9 mouse cellular contexts compared by ENCODE assay signal in the genomic region with DNA sequence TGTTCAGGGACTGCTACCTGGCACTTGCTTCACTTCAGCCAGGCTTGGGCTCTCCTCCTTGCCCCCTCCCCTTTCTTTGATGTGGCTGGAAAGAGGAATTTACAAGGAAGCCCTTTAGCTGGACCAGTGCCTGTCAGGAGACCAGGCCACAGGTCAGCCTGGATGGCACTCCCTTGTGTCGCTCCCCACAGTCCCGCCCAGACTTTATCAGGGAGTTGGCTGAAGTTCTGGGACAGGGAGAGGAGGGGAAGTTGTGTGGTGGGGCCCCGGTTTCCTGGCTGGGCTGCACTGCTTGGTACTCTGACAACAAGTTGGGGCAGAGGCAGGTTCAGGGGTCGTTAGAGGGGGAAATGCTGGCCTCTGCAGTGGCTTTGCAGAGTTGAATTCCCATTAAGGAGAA. TPM values are rescaled to one million over a fixed set of nuclear protein-coding genes. Genes with fewer than 3 reads are reported as not detected.
A peak's percentile ranks its signal among the peaks of the same experiment; 100 is the strongest.
DNase-seq lines count a peak whose midpoint lies in the region; ATAC-seq lines count a peak whose summit lies in the region.
"Had no signal": no experiment of that assay in that cellular context is flagged by ENCODE, and none has a peak within 500 bp of the region (broad histone marks: within the 10 kb centered on the region; RNA-seq: fewer than 3 reads in every experiment).

No protein-coding gene starts in this region.

- H3K27me3 ChIP-seq in forebrain, embryonic 11.5 days (ENCODE audit: control insufficient read depth, insufficient read depth, low read length) = no peaks in the 10 kb centered on the region

- no peaks in the 10 kb centered on the region for H3K9me3 ChIP-seq in forebrain, embryonic 11.5 days (ENCODE audit: control insufficient read depth, low read length)

- H3K27ac ChIP-seq in forebrain, embryonic 11.5 days (ENCODE audit: low read depth, low read length) = no peak overlapping the region

- H3K36me3 ChIP-seq in forebrain, embryonic 11.5 days (ENCODE audit: control insufficient read depth, insufficient read depth, low read length) = no peaks in the 10 kb centered on the region

- WGBS in forebrain, embryonic 11.5 days = 39% methylated on average over 4 of the region's 4 CpGs

- H3K4me2 ChIP-seq in forebrain, embryonic 11.5 days (ENCODE audit: low read depth, low read length, severe bottlenecking) = no peak overlapping the region

- ATAC-seq in forebrain, embryonic 11.5 days (replicated peaks; ENCODE audit: low FRiP score) = no peak

- H3K9ac ChIP-seq in forebrain, embryonic 11.5 days (ENCODE audit: low read length) = no peak overlapping the region

- peak; percentile 47 for DNase-seq in adrenal gland, postnatal 10 days
- no peak for DNase-seq in adrenal gland, postnatal 4 days (ENCODE audit: low spot score in 2 of 2)
- DNase-seq in heart, adult 18-20 months = peak; percentile 63 to 76
- DNase-seq in kidney, adult 9 months = peak; percentile 31
- DNase-seq in lung, postnatal 25 days (ENCODE audit: low spot score) = peak; percentile 71
- no peak for DNase-seq in cerebellum, postnatal 10 days
- no peak for DNase-seq in natural killer cell, adult 2 months (ENCODE audit: low spot score in 2 of 2)
- DNase-seq in forebrain, embryonic 11.5 days (ENCODE audit: low spot score) = no peak

- H3K4me1 ChIP-seq in forebrain, embryonic 11.5 days (replicated peaks; ENCODE audit: control insufficient read depth, insufficient read depth, low read length) = no peaks in the 10 kb centered on the region

- H3K4me3 ChIP-seq in forebrain, embryonic 11.5 days (ENCODE audit: low read depth, low read length) = no peak overlapping the region

RNA-seq across cellular contexts. Expression of a gene that starts 8.3 kb away (rescaled TPM):
- 10 to 100 TPM in 1 of 2 experiments, 1 to 10 TPM in 1; 9.8 to 15.1 TPM for total RNA-seq in adrenal gland, postnatal 10 days (2021)
- total RNA-seq in adrenal gland, postnatal 4 days (2021) = 10 to 100 TPM; 17.5 to 18.8 TPM
- 1 to 10 TPM; 3.0 to 4.7 TPM for total RNA-seq in heart, adult 18-20 months (2021)
- polyA plus RNA-seq in forebrain, embryonic 11.5 days (2014; fragmentation: Nextera tagmentation; extraction: Ambion mirVana) = 1.9 and 2.1 TPM in 2 replicates

RNA-seq across cellular contexts. Expression of a gene that starts 17.1 kb away (rescaled TPM):
- total RNA-seq in adrenal gland, postnatal 10 days (2021) = 1 to 10 TPM in 1 of 2 experiments, under 1 TPM in 1; 0.30 to 1.4 TPM
- under 1 TPM; 0.48 to 0.56 TPM for total RNA-seq in adrenal gland, postnatal 4 days (2021)
- not detected for total RNA-seq in heart, adult 18-20 months (2021)
- 0.29 and 0.68 TPM in 2 replicates for polyA plus RNA-seq in forebrain, embryonic 11.5 days (2014; fragmentation: Nextera tagmentation; extraction: Ambion mirVana)

RNA-seq across cellular contexts. Expression of a gene that starts 18.3 kb away (rescaled TPM):
- total RNA-seq in adrenal gland, postnatal 10 days (2021) = 10 to 100 TPM; 54.9 to 58.4 TPM
- total RNA-seq in adrenal gland, postnatal 4 days (2021) = 10 to 100 TPM; 75.9 to 78.3 TPM
- 10 to 100 TPM; 34.2 to 41.5 TPM for total RNA-seq in heart, adult 18-20 months (2021)
- polyA plus RNA-seq in forebrain, embryonic 11.5 days (2014; fragmentation: Nextera tagmentation; extraction: Ambion mirVana) = 13.8 and 14.9 TPM in 2 replicates

RNA-seq across cellular contexts. Expression of a gene that starts 25.3 kb away (rescaled TPM):
- total RNA-seq in adrenal gland, postnatal 10 days (2021) = not detected
- total RNA-seq in adrenal gland, postnatal 4 days (2021) = under 1 TPM in 1 of 2 experiments, not detected in 1; 0.11 TPM
- not detected for total RNA-seq in heart, adult 18-20 months (2021)
- not detected in 2 replicates for polyA plus RNA-seq in forebrain, embryonic 11.5 days (2014; fragmentation: Nextera tagmentation; extraction: Ambion mirVana)
- polyA plus RNA-seq: C2C12 had no signal

RNA-seq across cellular contexts. Expression of a gene that starts 45.6 kb away (rescaled TPM):
- 1 to 10 TPM; 8.5 to 9.1 TPM for total RNA-seq in adrenal gland, postnatal 10 days (2021)
- 10 to 100 TPM; 10.8 to 11.4 TPM for total RNA-seq in adrenal gland, postnatal 4 days (2021)
- total RNA-seq in heart, adult 18-20 months (2021) = 10 to 100 TPM; 74.9 to 78.3 TPM
- 4.1 and 4.6 TPM in 2 replicates for polyA plus RNA-seq in forebrain, embryonic 11.5 days (2014; fragmentation: Nextera tagmentation; extraction: Ambion mirVana)

Comparison
In these comparisons a context has a peak if more than half of its experiments do, and no peak if none do; other contexts are left out.
1. DNase-seq: peak in adrenal gland, postnatal 10 days (single experiment), heart, adult 18-20 months (2 of 2), kidney, adult 9 months (single experiment) and lung, postnatal 25 days (single experiment); none in adrenal gland, postnatal 4 days (0 of 2), cerebellum, postnatal 10 days (0 of 2), natural killer cell, adult 2 months (0 of 2) and forebrain, embryonic 11.5 days (single experiment).